Mouse (Mus musculus): ENCODE measurements around the gene Nhlh2. TPM values are rescaled to one million over a fixed set of nuclear protein-coding genes. Genes with fewer than 3 reads are reported as not detected.

The Nhlh2 gene
- polyA plus RNA-seq, 1 experiment from 2014 or later = 0.06 TPM

DNA sequence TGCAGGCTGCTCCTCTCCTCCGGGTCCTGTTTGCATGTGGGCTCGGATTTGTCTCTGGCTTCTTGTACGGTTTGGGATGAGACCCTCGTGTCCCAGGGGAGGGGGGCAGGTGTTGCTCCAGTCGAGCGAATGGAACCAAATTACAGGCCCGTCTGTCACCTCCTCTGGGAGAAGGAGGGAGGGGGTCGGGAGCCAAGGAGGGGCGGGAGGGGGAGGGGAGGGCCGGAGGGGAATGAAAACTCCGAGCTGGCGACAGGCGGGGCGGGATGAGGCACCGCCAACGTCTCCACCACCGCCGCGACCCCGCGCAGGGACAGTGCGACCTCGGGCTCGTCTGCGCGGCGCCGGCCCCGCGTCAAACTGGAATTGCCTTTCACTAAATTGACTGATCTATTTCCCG is 13.5 kb downstream of the Nhlh2 start:
- H3K27ac ChIP-seq (ENCODE audit: low read length) = no peak overlapping the region
- peak overlapping the region; percentile 55 for H3K4me2 ChIP-seq (replicated peaks; ENCODE audit: low read depth, low read length)
- H3K9me3 ChIP-seq (ENCODE audit: low read length) = no peaks in the 10 kb centered on the region
- ATAC-seq (ENCODE audit: low FRiP score, low TSS enrichment) = no peak
- WGBS = under 1% methylated on average over 30 of the region's 31 CpGs
- peak overlapping the region; percentile 35 for H3K4me3 ChIP-seq (ENCODE audit: low read length)
- H3K9ac ChIP-seq (replicated peaks; ENCODE audit: low read length) = no peak overlapping the region
- peaks cover 47% of the 10 kb centered on the region for H3K27me3 ChIP-seq (ENCODE audit: insufficient read depth, low read length)
- H3K36me3 ChIP-seq (ENCODE audit: insufficient read depth, low read length) = no peaks in the 10 kb centered on the region
- H3K4me1 ChIP-seq (ENCODE audit: insufficient read depth, low read length) = no peaks in the 10 kb centered on the region

DNA sequence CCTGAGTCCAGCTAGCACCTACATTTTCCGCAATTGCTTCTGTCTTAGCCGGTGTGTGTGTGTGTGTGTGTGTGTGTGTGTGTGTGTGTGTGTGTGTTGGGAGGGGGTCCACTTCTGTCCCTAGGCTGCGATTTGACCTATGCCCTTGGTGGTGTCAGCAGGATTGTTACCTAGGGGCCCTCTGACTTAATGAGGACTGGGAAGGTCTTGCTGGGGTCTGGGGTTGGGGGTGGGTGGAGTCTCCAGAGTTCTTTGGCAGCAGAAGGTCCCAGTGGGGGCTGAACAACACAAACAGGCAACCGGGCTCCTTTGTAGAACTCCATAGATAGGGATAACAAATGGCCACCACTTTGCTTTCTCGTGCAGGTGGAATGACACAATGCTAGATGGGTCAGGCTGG is 14.0 kb downstream of the Nhlh2 start:
- H3K36me3 ChIP-seq (ENCODE audit: insufficient read depth, low read length) = no peaks in the 10 kb centered on the region
- WGBS = 7% methylated on average over 4 of the region's 5 CpGs
- no peak for ATAC-seq (ENCODE audit: low FRiP score, low TSS enrichment)

DNA sequence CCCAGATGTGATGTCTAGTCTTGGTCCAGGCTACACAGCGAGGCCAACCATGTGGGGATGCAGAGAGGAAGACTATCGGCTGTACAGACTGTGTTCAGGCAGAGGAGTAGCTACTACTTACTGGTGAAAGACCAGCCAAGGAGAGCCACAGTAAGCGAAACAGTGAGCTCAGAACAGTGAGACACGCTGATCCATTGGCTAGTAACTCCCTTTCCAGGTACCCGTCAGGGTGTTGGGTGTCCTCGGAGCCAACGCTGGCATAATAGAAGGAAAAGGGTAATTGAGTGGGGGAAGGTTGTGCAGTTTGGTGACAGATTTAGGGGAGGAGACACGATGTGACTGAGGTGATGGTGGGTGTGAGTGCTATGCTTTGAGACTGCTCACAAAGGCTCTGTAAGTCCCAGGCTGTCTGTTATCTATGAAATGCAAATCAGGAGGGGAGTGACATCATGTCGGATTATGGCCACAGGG is 15.1 kb downstream of the Nhlh2 start:
- 38% methylated on average over 9 of the region's 9 CpGs for WGBS
- Histone ChIP-seq H3K4me2 (replicated peaks; ENCODE audit: low read depth, low read length) (no peak overlapping the region), H3K27ac (ENCODE audit: low read length) (no peak overlapping the region), H3K4me1 (ENCODE audit: insufficient read depth, low read length) (no peaks in the 10 kb centered on the region), H3K9ac (replicated peaks; ENCODE audit: low read length) (no peak overlapping the region), H3K4me3 (ENCODE audit: low read length) (no peak overlapping the region), H3K36me3 (ENCODE audit: insufficient read depth, low read length) (no peaks in the 10 kb centered on the region), H3K9me3 (ENCODE audit: low read length) (no peaks in the 10 kb centered on the region), H3K27me3 (ENCODE audit: insufficient read depth, low read length) (peaks cover 45% of the 10 kb centered on the region)
- ATAC-seq (ENCODE audit: low FRiP score, low TSS enrichment) = no peak

More for the DNA sequence above, 14.0 kb downstream of the Nhlh2 start:
- Histone ChIP-seq H3K4me2 (replicated peaks; ENCODE audit: low read depth, low read length) (peak overlapping the region; percentile 55), H3K9ac (replicated peaks; ENCODE audit: low read length) (no peak overlapping the region), H3K9me3 (ENCODE audit: low read length) (no peaks in the 10 kb centered on the region), H3K27ac (ENCODE audit: low read length) (no peak overlapping the region), H3K4me3 (ENCODE audit: low read length) (peak overlapping the region; percentile 35), H3K27me3 (ENCODE audit: insufficient read depth, low read length) (peaks cover 45% of the 10 kb centered on the region), H3K4me1 (ENCODE audit: insufficient read depth, low read length) (no peaks in the 10 kb centered on the region)

DNA sequence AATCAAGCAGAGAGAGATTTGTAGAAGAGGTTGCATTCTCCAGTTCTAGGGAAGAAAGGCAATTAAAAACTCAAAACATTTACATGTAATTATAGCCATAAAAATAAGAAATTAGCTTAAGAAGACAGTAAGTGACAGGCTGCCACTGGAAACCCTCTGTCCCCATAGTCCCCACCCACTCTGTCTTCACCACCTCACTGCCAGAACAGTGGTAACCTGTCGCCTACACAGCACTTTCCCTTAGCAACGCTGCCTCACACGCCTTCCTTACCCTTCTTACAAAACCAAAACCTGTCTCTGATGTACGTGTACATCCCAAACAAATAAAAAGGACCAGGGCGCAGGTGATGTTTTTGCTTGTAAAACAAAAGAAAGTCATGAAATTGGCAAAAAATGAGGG is 15.8 kb downstream of the Nhlh2 start:
- Histone ChIP-seq H3K9ac (replicated peaks; ENCODE audit: low read length) (no peak overlapping the region), H3K9me3 (ENCODE audit: low read length) (no peaks in the 10 kb centered on the region), H3K27ac (ENCODE audit: low read length) (no peak overlapping the region), H3K4me2 (replicated peaks; ENCODE audit: low read depth, low read length) (no peak overlapping the region), H3K36me3 (ENCODE audit: insufficient read depth, low read length) (no peaks in the 10 kb centered on the region), H3K4me3 (ENCODE audit: low read length) (no peak overlapping the region), H3K4me1 (ENCODE audit: insufficient read depth, low read length) (no peaks in the 10 kb centered on the region), H3K27me3 (ENCODE audit: insufficient read depth, low read length) (peaks cover 41% of the 10 kb centered on the region)
- ATAC-seq (ENCODE audit: low FRiP score, low TSS enrichment) = no peak
- 76% methylated on average over 5 of the region's 5 CpGs for WGBS

DNA sequence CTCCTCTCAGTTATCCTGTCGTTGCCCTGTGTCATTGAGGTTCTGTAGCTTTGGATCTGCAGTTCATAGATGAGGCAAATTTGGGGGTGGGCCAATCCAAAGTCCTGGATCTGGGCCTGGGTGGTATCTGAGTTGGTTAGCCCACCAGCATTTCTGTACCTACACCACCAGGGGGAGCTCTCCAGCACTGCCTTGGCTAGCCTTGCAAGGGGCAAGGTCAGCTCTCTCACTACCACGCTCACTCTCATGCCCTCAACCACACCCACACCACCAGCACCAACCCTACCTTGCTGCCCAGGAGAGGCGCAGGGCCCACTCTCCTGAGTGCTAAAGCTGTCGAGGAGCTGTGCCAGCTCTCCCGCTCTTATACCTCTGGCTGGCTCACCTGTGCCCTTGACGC is 18.0 kb downstream of the Nhlh2 start:
- 0 out of 2 replicates have a peak, but pooled peaks have one; percentile 42 for ATAC-seq (ENCODE audit: low FRiP score, low TSS enrichment)
- 66% methylated on average over 6 of the region's 6 CpGs for WGBS
- Histone ChIP-seq H3K4me2 (replicated peaks; ENCODE audit: low read depth, low read length) (no peak overlapping the region), H3K9ac (replicated peaks; ENCODE audit: low read length) (no peak overlapping the region), H3K4me3 (ENCODE audit: low read length) (no peak overlapping the region), H3K4me1 (ENCODE audit: insufficient read depth, low read length) (no peaks in the 10 kb centered on the region), H3K36me3 (ENCODE audit: insufficient read depth, low read length) (no peaks in the 10 kb centered on the region), H3K27me3 (ENCODE audit: insufficient read depth, low read length) (peaks cover 28% of the 10 kb centered on the region), H3K27ac (ENCODE audit: low read length) (no peak overlapping the region), H3K9me3 (ENCODE audit: low read length) (no peaks in the 10 kb centered on the region)

DNA sequence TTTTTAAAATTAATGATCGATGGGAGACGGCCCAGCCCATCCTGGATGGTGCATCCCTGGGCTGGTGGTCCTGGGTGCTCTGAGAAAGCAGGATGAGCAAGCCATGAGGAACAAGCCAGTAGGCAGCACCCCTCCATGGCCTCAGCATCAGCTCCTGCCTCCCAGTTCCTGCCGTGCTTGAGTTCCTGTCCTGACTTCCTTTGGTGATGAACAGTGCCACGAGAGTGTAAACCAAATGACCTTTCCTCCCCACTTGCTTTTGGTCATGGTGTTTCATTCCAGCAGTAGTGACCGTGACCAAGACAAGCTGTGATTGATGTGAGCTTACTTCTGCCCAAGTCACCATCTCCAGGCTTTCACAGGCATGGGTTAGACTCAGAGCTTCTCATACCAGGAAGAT is 27.9 kb downstream of the Nhlh2 start:
- Histone ChIP-seq H3K4me1 (ENCODE audit: insufficient read depth, low read length) (no peaks in the 10 kb centered on the region), H3K27me3 (ENCODE audit: insufficient read depth, low read length) (no peaks in the 10 kb centered on the region), H3K36me3 (ENCODE audit: insufficient read depth, low read length) (no peaks in the 10 kb centered on the region), H3K9ac (replicated peaks; ENCODE audit: low read length) (no peak overlapping the region), H3K27ac (ENCODE audit: low read length) (no peak overlapping the region), H3K4me3 (ENCODE audit: low read length) (no peak overlapping the region), H3K9me3 (ENCODE audit: low read length) (0 out of 2 replicates have a peak, but pooled peaks cover 4% of the 10 kb centered on the region), H3K4me2 (replicated peaks; ENCODE audit: low read depth, low read length) (no peak overlapping the region)
- no peak for ATAC-seq (ENCODE audit: low FRiP score, low TSS enrichment)
- 75% methylated on average over 5 of the region's 5 CpGs for WGBS

DNA sequence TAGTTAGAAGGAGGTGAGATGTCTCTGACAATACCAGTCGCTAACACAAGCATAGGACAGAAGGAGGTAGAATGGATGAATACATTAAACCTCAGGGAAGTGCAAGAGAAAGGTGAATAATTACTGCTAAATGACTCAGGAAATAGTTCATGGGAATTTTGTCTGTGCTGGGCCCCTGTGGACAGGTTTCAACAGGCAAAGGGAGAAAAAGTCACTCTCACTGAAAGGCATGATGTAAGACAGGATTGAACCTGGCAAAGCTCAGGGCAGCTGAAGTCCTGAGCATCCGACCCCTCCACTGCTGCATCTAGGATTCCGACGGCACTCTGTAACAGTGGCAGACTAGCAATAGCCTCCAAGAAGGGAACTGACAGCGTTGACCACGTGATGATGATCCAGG is 28.7 kb downstream of the Nhlh2 start:
- no peak overlapping the region for H3K4me3 ChIP-seq (ENCODE audit: low read length)
- no peak overlapping the region for H3K9ac ChIP-seq (replicated peaks; ENCODE audit: low read length)
- H3K4me2 ChIP-seq (replicated peaks; ENCODE audit: low read depth, low read length) = no peak overlapping the region
- H3K9me3 ChIP-seq (ENCODE audit: low read length) = 0 out of 2 replicates have a peak, but pooled peaks cover 4% of the 10 kb centered on the region
- H3K36me3 ChIP-seq (ENCODE audit: insufficient read depth, low read length) = no peaks in the 10 kb centered on the region
- 82% methylated on average over 6 of the region's 6 CpGs for WGBS
- H3K27ac ChIP-seq (ENCODE audit: low read length) = no peak overlapping the region
- ATAC-seq (ENCODE audit: low FRiP score, low TSS enrichment) = no peak
- H3K4me1 ChIP-seq (ENCODE audit: insufficient read depth, low read length) = no peaks in the 10 kb centered on the region
- no peaks in the 10 kb centered on the region for H3K27me3 ChIP-seq (ENCODE audit: insufficient read depth, low read length)

DNA sequence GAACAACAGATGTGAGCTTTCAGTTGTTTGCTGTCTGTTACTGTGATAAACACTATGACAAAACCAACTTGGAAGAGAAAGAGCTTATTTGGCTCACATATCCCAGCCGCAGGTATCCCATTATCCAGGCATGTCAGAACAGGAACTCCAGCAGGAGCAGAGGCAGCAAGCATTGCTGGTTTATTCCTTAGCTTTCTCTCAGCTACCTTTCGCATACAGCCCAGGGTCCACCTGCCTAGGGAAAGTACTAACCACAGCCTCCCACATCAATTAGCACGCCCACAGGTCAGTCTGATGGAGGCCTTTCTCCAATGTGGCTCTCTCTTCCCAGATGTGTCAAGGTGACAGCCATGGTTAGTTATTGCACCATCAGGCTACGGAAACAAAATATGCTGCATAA is 31.8 kb downstream of the Nhlh2 start:
- H3K9me3 ChIP-seq (ENCODE audit: low read length) = 0 out of 2 replicates have a peak, but pooled peaks cover 4% of the 10 kb centered on the region
- no peak overlapping the region for H3K27ac ChIP-seq (ENCODE audit: low read length)
- no peak overlapping the region for H3K4me2 ChIP-seq (replicated peaks; ENCODE audit: low read depth, low read length)
- no peak overlapping the region for H3K9ac ChIP-seq (replicated peaks; ENCODE audit: low read length)
- no peaks in the 10 kb centered on the region for H3K27me3 ChIP-seq (ENCODE audit: insufficient read depth, low read length)
- H3K4me3 ChIP-seq (ENCODE audit: low read length) = no peak overlapping the region
- no peak for ATAC-seq (ENCODE audit: low FRiP score, low TSS enrichment)
- no peaks in the 10 kb centered on the region for H3K36me3 ChIP-seq (ENCODE audit: insufficient read depth, low read length)
- no peaks in the 10 kb centered on the region for H3K4me1 ChIP-seq (ENCODE audit: insufficient read depth, low read length)
- 88% methylated on average over 4 of the region's 4 CpGs for WGBS

DNA sequence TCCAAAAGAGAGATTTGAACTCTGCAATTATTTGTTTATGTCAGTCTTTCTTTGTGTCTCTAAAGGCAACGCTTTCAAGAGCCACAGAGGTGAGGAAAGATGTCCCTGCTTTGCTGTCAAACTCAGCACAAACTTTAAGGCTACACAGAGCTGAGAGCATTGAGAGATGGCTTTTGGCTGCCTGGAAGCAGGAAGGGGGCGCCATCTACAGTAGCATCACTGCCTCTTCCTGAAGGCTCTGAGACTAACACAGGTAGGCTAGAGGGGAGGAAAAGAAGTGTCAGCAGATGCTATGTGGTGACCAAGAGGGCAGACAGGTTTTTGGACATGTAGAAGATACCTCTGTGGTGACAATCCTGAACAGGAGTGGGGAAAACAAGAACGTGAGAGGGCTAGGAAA is 35.2 kb downstream of the Nhlh2 start:
- WGBS = 40% methylated on average over 3 of the region's 3 CpGs
- no peak overlapping the region for H3K27ac ChIP-seq (ENCODE audit: low read length)
- H3K36me3 ChIP-seq (ENCODE audit: insufficient read depth, low read length) = no peaks in the 10 kb centered on the region
- H3K27me3 ChIP-seq (ENCODE audit: insufficient read depth, low read length) = no peaks in the 10 kb centered on the region
- no peak for ATAC-seq (ENCODE audit: low FRiP score, low TSS enrichment)
- H3K9ac ChIP-seq (replicated peaks; ENCODE audit: low read length) = no peak overlapping the region
- H3K4me1 ChIP-seq (ENCODE audit: insufficient read depth, low read length) = no peaks in the 10 kb centered on the region
- no peaks in the 10 kb centered on the region for H3K9me3 ChIP-seq (ENCODE audit: low read length)
- H3K4me3 ChIP-seq (ENCODE audit: low read length) = no peak overlapping the region
- H3K4me2 ChIP-seq (replicated peaks; ENCODE audit: low read depth, low read length) = no peak overlapping the region

DNA sequence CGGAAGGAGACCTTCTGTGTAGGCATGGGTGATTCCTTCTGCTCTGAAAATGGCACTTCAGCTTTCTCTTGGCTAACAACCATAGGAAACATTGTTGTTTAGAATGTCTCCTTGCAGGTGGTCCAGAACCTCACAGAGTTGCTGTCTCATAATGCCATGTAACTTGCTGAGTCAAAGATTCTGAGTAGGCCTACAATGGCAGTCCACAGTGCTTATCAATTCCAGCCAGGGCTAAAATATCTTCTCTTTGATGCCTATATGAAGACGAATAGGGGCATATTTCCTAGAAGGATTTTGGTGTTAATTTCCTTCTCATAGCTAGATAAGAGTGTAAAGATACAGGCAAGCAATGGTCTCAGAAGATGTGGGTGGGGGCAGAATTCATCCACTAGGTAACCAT is 37.7 kb downstream of the Nhlh2 start:
- H3K4me3 ChIP-seq (ENCODE audit: low read length) = no peak overlapping the region
- no peak overlapping the region for H3K9ac ChIP-seq (replicated peaks; ENCODE audit: low read length)
- ATAC-seq (ENCODE audit: low FRiP score, low TSS enrichment) = no peak
- WGBS = 90% methylated on average over 2 of the region's 2 CpGs
- H3K4me1 ChIP-seq (ENCODE audit: insufficient read depth, low read length) = no peaks in the 10 kb centered on the region
- no peaks in the 10 kb centered on the region for H3K27me3 ChIP-seq (ENCODE audit: insufficient read depth, low read length)
- no peak overlapping the region for H3K27ac ChIP-seq (ENCODE audit: low read length)
- H3K9me3 ChIP-seq (ENCODE audit: low read length) = peaks cover 3% of the 10 kb centered on the region; the same call in 1 of the 2 replicates
- H3K4me2 ChIP-seq (replicated peaks; ENCODE audit: low read depth, low read length) = no peak overlapping the region
- H3K36me3 ChIP-seq (ENCODE audit: insufficient read depth, low read length) = no peaks in the 10 kb centered on the region
